Mouse (Mus musculus): ENCODE data around the gene Cyct.

DNA sequence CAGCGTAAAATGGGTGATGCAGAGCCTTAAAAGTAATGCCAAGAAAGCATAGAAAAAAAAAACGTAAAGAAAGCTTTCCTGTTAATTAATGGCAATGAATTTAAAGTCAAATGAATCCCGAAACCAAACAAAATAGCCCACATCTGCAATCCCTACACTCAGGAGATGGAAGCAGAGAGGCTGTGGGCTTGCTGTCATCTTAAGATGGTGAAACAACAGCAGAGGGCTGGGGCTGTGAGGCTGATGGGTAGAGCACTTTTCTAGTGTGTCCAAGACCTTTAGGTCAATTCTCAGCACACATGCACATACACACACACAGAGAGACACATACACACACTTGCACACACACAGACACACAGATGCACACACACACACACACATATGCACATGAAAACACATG is 34.1 kb downstream of the Cyct start:
- TF ChIP-seq CTCF (IDR thresholded peaks at IDR 0.05; ENCODE audit: borderline replicate concordance, extremely low read depth, insufficient read depth, insufficient read length) (no peak), POLR2A (IDR thresholded peaks at IDR 0.05; ENCODE audit: borderline replicate concordance, extremely low read depth, insufficient read depth, insufficient read length, poor library complexity, severe bottlenecking) (no peak)
